Mouse (Mus musculus) heart, postnatal 14 days (tissue): Measurements from ENCODE around the gene Stk10. TPM values are rescaled to one million over a fixed set of nuclear protein-coding genes. Genes with fewer than 3 reads are reported as not detected.

Experiments
- DNase-seq, 2 experiments: peaks; one replicate each; pipeline ENCODE4 v3.0.0; 2021 to 2022
- intact Hi-C: fragments of 180-260 bp; cut with DNase I; formaldehyde crosslinking; loops from one replicate; pipeline ENCODE4 v1.15.1; 2025
- total RNA-seq, 2 experiments: library from RNA; stranded (reverse); gene quantifications; 2 replicates each; pipeline ENCODE4 v1.2.3; 2021

Gene Stk10
- total RNA-seq, 2 experiments from 2014 or later: 14.3 to 14.5 TPM

DNA sequence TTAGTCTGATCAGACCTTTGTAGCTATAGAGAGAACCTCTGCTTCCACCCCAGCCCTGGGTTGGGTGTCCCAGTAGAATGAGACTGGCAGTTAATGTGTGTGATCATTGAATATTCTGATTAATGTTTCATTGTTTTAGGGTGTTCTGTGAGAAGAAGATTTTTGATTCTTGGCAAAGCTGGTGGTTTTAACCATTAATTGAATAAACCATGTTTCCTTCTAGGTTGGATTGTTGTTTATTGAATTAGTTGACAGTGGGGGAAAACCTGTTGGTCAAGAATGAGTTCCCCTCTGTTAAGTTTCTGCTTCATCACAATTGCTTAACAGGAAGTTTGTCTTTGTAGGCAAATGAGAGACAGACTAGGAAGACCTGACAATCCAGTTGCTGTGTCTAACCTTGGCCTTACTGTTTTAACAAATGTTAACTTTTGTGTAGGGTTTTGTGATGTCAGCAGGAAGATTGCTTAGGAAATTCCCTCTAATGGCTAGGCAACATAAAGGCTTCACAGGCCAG, 117.2 kb downstream of the Stk10 start:
- no peak for DNase-seq
- intact Hi-C loops: no loop called here

- intact Hi-C loops: no loop called here
- no peak for DNase-seq
Measured at GRCm38 (mm10) chr11:32650893-32651590, 117.9 kb downstream of the Stk10 start.

DNA sequence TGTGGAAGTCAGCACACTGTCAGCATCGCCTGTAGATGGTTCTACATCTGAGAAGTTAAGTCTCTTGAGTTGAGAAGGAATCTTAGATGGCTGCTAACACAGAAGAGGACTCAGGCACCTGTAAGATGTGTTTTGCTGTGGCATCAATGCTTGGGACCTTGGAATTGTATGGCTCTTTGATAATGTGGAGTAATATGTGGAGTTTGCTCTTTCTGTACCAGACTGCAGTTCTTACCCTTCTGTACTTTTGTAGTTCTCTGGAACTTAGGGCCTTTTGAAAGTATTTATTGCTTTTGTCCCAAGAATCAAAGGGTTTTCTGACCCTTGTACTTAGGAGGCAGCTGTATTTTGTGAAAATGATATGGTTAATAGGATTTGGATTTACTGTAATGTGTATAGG, 118.6 kb downstream of the Stk10 start:
- intact Hi-C loops: no loop called here
- DNase-seq: no peak

- DNase-seq: no peak
- intact Hi-C loops: no loop called here
Measured at GRCm38 (mm10) chr11:32662082-32662656, 129.1 kb downstream of the Stk10 start.

DNA sequence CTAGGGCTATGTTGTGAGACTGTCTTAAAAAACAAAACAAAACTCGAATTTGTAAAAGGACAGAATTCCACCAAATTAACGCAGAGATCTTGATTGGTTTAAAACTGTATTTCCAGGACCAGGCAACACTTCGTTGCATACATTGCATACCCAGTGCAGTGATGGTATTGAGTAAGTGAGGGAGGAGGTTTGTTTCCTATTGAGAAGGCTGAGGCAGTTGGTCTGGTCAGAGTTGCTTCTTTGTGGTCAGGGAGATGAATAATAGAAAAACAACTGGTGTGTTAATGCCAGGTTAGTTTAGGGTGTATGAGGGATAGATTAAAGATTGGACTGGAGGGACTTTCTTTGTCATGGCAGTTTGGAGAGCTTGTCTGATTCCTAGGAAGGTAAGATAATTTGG, 132.5 kb downstream of the Stk10 start:
- no peak for DNase-seq
- intact Hi-C loops: no loop called here

GRCm38 (mm10) chr11:32666983-32667382, 133.9 kb downstream of the Stk10 start:
- intact Hi-C loops: no loop called here
- DNase-seq: no peak

- DNase-seq: no peak
- intact Hi-C loops: no loop called here
Measured at GRCm38 (mm10) chr11:32671480-32671879, 138.4 kb downstream of the Stk10 start.

Other genes with a start within 250 kb of the Stk10 start
- over 10,000 TPM; 19,140 to 26,056 TPM for gene Hba-a1, start 249.8 kb upstream of the Stk10 start, total RNA-seq
- 1 to 10 TPM; 2.9 TPM for gene Hbq1b, start 246.3 kb upstream of the Stk10 start, total RNA-seq
- over 10,000 TPM; 17,559 to 24,540 TPM for gene Hba-a2, start 236.8 kb upstream of the Stk10 start, total RNA-seq
- gene Hbq1a, start 233.2 kb upstream of the Stk10 start, total RNA-seq: 1 to 10 TPM; 1.7 to 2.0 TPM
- 10 to 100 TPM; 13.3 to 17.4 TPM for gene Sh3pxd2b, start 185.5 kb upstream of the Stk10 start, total RNA-seq
- gene Ubtd2, start 77.9 kb upstream of the Stk10 start, total RNA-seq: 10 to 100 TPM; 10.9 to 11.8 TPM
- gene Efcab9, start 1.2 kb upstream of the Stk10 start, total RNA-seq: under 1 TPM; 0.57 to 0.68 TPM
- 10 to 100 TPM; 51.0 to 55.4 TPM for gene Fbxw11, start 109.4 kb downstream of the Stk10 start, total RNA-seq